Mouse (Mus musculus): ENCODE data around the gene Pla1a. TPM values are rescaled to one million over a fixed set of nuclear protein-coding genes. Genes with fewer than 3 reads are reported as not detected.
"Not testable (repeated sequence)": the region's sequence is repeated elsewhere in the genome, so short reads cannot be mapped to it uniquely, and the experiment has no call there.

Pla1a gene
- total and polyA plus RNA-seq, 2 experiments from 2014 or later: 0.74 to 2.5 TPM

DNA sequence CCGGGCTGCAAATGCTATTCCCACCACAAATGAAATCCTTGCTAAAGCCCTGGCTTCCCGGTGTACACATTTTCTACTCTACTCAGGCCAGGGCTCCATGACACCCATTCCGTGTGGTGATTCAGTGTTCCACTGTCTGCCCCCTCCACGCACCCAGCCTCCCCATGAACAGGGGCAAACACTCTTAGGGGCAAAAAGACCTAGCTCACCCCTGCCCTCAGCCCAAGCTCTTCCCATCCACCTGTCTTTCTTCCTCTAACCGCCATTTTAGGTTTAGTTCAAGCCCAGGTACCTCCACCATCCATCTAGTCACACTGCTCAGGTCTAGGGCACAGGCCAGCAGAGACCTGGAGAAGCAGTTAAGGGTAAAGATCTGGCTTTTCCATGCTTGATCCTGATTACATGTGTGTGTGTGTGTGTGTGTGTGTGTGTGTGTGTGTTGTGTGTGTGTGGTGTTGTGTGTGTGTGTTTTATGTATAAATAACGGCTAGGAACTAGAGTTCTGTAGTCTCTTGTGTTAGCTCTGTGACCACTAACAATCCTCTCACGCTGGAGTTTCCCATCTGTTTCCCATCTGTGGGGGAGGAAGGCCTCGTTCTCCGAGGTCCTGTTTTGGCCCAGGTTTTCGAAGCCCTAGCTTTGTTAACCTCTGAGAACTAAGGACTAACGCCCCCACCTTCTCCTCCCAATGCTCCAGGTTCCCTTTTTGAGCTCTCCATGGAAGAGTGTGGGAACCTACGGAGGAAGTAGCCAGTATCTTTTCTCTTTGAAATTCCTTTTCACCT, 18.7 kb upstream of the Pla1a start:
- WGBS: 42% methylated on average over 12 of the region's 12 CpGs
- H3K4me2 ChIP-seq (ENCODE audit: low read depth): peak overlapping the region; percentile 81
- no peak for ATAC-seq

DNA sequence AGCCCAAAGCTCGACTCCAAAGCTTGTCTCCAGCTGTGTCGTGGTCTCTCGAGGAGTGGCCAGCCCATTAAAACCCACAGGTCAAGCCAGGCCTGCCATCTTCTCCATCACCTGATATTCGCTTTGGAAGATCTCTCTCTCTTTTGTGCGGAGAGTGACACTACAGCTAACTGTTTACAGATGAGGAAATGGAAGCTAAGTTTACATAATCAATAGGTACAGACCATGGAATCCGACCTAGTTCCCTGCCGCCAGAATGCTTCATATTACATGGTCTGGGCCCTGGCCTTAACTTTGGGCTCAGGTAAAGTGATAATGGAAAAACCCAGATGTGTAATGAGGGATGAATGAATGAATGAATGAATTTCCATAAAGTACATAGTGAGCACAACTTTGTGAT, 17.8 kb upstream of the Pla1a start:
- H3K27ac ChIP-seq (ENCODE audit: low read depth, low read length): no peak overlapping the region
- no peaks in the 10 kb centered on the region for H3K27me3 ChIP-seq (ENCODE audit: insufficient read depth, low read length)
- H3K36me3 ChIP-seq (ENCODE audit: insufficient read depth): peaks cover 32% of the 10 kb centered on the region
- H3K9ac ChIP-seq: no peak overlapping the region
- TF ChIP-seq CTCF (IDR thresholded peaks at IDR 0.05; ENCODE audit: low read depth): no peak
- H3K4me1 ChIP-seq (ENCODE audit: insufficient read depth): peaks cover 7% of the 10 kb centered on the region; the same call in 1 of the 2 replicates
- H3K9me3 ChIP-seq (ENCODE audit: low read length): no peaks in the 10 kb centered on the region
- no peak for DNase-seq
- ATAC-seq: no peak
- no peak overlapping the region for H3K4me2 ChIP-seq (ENCODE audit: low read depth)
- 95% methylated on average over 7 of the region's 7 CpGs for WGBS
- no peak overlapping the region for H3K4me3 ChIP-seq (ENCODE audit: low read depth, low read length)

More for the DNA sequence above, 18.7 kb upstream of the Pla1a start:
- no peak for DNase-seq
- peak overlapping the region; percentile 94 for H3K9ac ChIP-seq
- TF ChIP-seq CTCF (IDR thresholded peaks at IDR 0.05; ENCODE audit: low read depth): no peak
- H3K36me3 ChIP-seq (ENCODE audit: insufficient read depth): peaks cover 25% of the 10 kb centered on the region
- peak overlapping the region; percentile 77 for H3K4me3 ChIP-seq (ENCODE audit: low read depth, low read length)
- H3K9me3 ChIP-seq (ENCODE audit: low read length): no peaks in the 10 kb centered on the region
- peaks cover 7% of the 10 kb centered on the region; the same call in 1 of the 2 replicates for H3K4me1 ChIP-seq (ENCODE audit: insufficient read depth)
- peak overlapping the region; percentile 89 for H3K27ac ChIP-seq (ENCODE audit: low read depth, low read length)
- H3K27me3 ChIP-seq (ENCODE audit: insufficient read depth, low read length): no peaks in the 10 kb centered on the region

DNA sequence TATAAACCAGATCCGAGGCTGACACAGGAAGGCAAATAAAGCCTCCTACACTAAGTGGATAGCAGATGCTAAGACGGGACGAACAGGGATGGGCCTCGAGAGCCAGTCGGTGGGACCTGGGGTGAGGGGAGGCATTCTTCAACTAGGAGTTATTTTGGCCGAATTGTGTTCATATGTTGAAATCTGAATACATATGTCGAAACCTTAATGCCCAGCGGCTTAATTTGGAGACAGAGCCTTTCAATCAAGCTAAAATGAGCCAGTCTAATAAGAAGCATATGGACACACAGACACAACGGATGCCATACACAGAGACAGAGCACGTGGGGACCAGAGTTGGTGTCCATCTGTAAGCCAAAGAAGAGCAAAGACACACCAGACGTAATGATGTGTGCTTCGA, 15.5 kb upstream of the Pla1a start:
- 95% methylated on average over 12 of the region's 12 CpGs for whole genome bisulfite sequencing
- DNase-seq (no peak), ATAC-seq (no peak)
- Histone ChIP-seq H3K27ac (ENCODE audit: low read depth, low read length) (no peak overlapping the region), H3K4me2 (ENCODE audit: low read depth) (no peak overlapping the region), H3K9ac (no peak overlapping the region), H3K27me3 (ENCODE audit: insufficient read depth, low read length) (no peaks in the 10 kb centered on the region), H3K4me3 (ENCODE audit: low read depth, low read length) (no peak overlapping the region), H3K9me3 (ENCODE audit: low read length) (no peaks in the 10 kb centered on the region), H3K4me1 (ENCODE audit: insufficient read depth) (peaks cover 7% of the 10 kb centered on the region; the same call in 1 of the 2 replicates), H3K36me3 (ENCODE audit: insufficient read depth) (peaks cover 53% of the 10 kb centered on the region)
- no peak for TF ChIP-seq CTCF (IDR thresholded peaks at IDR 0.05; ENCODE audit: low read depth)

DNA sequence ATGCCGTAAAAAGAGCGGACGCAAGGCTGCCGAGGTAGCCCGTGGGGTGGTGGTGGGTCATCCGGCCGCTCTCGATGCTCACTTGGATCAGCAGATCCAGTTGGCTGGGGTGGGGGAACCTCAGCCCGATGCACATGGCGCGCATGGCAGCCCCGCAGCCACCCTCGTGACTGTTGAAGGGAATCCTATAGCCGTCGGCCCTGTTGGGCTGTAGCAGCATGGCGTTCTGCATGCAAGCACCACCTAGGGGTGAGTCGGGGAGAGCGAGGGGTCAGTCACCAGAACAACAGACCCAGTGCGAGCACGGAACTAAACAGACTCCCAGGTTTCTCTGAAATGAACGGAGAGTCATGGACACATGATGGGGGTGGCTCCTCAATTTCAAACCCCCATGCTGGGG, 14.4 kb upstream of the Pla1a start:
- Histone ChIP-seq H3K4me2 (ENCODE audit: low read depth) (no peak overlapping the region), H3K9me3 (ENCODE audit: low read length) (no peaks in the 10 kb centered on the region), H3K36me3 (ENCODE audit: insufficient read depth) (peaks cover 56% of the 10 kb centered on the region), H3K27ac (ENCODE audit: low read depth, low read length) (no peak overlapping the region), H3K4me1 (ENCODE audit: insufficient read depth) (peaks cover 7% of the 10 kb centered on the region; the same call in 1 of the 2 replicates), H3K9ac (no peak overlapping the region), H3K27me3 (ENCODE audit: insufficient read depth, low read length) (no peaks in the 10 kb centered on the region), H3K4me3 (ENCODE audit: low read depth, low read length) (no peak overlapping the region)
- DNase-seq (no peak), ATAC-seq (no peak)
- TF ChIP-seq CTCF (IDR thresholded peaks at IDR 0.05; ENCODE audit: low read depth): no peak
- 88% methylated on average over 21 of the region's 21 CpGs for WGBS

DNA sequence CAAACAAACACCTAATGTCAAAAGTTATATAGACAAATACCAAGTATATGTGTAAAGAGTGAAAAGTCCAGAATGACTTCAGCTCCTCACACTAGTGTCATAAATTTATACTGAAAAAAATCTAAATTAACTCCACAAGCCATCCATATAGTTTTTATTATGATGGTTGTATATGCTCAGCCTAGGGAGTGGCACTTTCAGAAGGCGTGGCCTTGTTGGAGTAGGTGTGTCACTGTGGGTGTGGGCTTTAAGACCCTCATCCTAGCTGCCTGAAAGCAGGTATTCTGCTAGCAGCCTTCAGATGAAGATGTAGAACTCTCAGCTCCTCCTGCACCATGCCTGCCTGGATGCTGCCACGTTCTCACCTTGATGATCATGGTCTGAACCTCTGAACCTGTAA, 13.2 kb upstream of the Pla1a start:
- H3K9ac ChIP-seq; H3K4me1 ChIP-seq (ENCODE audit: insufficient read depth); H3K27ac ChIP-seq (ENCODE audit: low read depth, low read length); ATAC-seq; H3K4me2 ChIP-seq (ENCODE audit: low read depth); H3K27me3 ChIP-seq (ENCODE audit: insufficient read depth, low read length); H3K4me3 ChIP-seq (ENCODE audit: low read depth, low read length); DNase-seq; H3K9me3 ChIP-seq (ENCODE audit: low read length): not testable (repeated sequence)
- WGBS: 95% methylated on average over 2 of the region's 2 CpGs
- peaks cover 56% of the 10 kb centered on the region for H3K36me3 ChIP-seq (ENCODE audit: insufficient read depth)

DNA sequence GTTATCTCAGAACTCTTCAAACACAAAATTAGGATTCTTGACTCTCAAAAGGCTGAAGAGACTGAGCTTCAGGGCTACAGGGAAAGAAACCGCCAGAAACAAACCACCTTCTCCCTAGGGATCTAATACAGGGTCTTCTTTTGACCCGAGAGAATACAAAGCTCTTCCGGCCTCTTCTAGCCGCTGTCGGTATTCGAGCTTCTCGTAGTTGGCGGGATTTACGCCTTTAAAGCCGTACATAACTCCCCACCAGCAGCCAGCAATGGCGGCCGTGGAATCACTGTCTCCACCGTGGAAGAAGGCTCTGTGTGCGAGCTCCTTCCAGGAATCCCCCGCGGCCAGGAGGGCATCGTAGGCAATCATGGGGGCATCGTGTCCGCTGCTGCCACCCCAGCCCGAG, 12.6 kb upstream of the Pla1a start:
- H3K27ac ChIP-seq (ENCODE audit: low read depth, low read length): no peak overlapping the region
- H3K27me3 ChIP-seq (ENCODE audit: insufficient read depth, low read length): no peaks in the 10 kb centered on the region
- no peak overlapping the region for H3K4me3 ChIP-seq (ENCODE audit: low read depth, low read length)
- DNase-seq: no peak
- H3K4me2 ChIP-seq (ENCODE audit: low read depth): no peak overlapping the region
- no peaks in the 10 kb centered on the region for H3K4me1 ChIP-seq (ENCODE audit: insufficient read depth)
- 97% methylated on average over 20 of the region's 20 CpGs for WGBS
- TF ChIP-seq CTCF (IDR thresholded peaks at IDR 0.05; ENCODE audit: low read depth): no peak
- H3K36me3 ChIP-seq (ENCODE audit: insufficient read depth): peaks cover 56% of the 10 kb centered on the region
- no peaks in the 10 kb centered on the region for H3K9me3 ChIP-seq (ENCODE audit: low read length)
- ATAC-seq: no peak
- H3K9ac ChIP-seq: no peak overlapping the region

DNA sequence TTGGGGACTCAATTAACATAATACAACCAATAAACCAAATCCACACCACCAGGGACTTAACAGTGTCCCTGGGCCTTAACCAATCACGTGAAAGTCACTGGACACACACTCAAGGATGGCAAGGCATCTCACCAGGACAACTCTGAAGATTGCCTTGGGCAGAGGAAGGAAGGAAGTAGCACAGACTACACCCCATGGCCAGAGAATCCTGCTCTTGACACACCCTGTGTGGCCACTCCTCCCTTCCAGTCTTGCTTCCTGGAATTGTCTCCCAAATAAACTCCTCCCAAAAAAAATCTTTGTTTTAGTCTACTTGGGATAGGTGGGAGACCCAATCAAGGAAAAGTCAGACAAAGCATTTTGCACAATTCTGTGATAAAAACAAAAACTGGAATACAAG, 12.1 kb upstream of the Pla1a start:
- WGBS: 93% methylated on average over 1 of the region's 1 CpGs
- H3K9ac ChIP-seq: no peak overlapping the region
- H3K27ac ChIP-seq (ENCODE audit: low read depth, low read length): no peak overlapping the region
- H3K9me3 ChIP-seq (ENCODE audit: low read length): no peaks in the 10 kb centered on the region
- H3K36me3 ChIP-seq (ENCODE audit: insufficient read depth): peaks cover 54% of the 10 kb centered on the region
- DNase-seq: no peak
- H3K27me3 ChIP-seq (ENCODE audit: insufficient read depth, low read length): no peaks in the 10 kb centered on the region
- no peak for ATAC-seq
- TF ChIP-seq CTCF (IDR thresholded peaks at IDR 0.05; ENCODE audit: low read depth): no peak
- no peak overlapping the region for H3K4me3 ChIP-seq (ENCODE audit: low read depth, low read length)
- no peak overlapping the region for H3K4me2 ChIP-seq (ENCODE audit: low read depth)
- H3K4me1 ChIP-seq (ENCODE audit: insufficient read depth): no peaks in the 10 kb centered on the region
